Mouse (Mus musculus) gastrocnemius, postnatal 4 days (tissue): ENCODE measurements around the gene Vash1. TPM values are rescaled to one million over a fixed set of nuclear protein-coding genes. Genes with fewer than 3 reads are reported as not detected.

Experiments
- DNase-seq, 2 experiments: peaks; one replicate each; pipeline ENCODE4 v3.0.0; 2021 to 2022; ENCODE audit warnings: low spot score in 2 of 2, mixed read lengths in 2 of 2
- long read RNA-seq, 2 experiments: library from polyadenylated mRNA; stranded (forward); transcript quantifications; one replicate each; pipeline ENCODE4 v2.0.0; 2021
- total RNA-seq, 2 experiments: library from RNA; stranded (reverse); gene quantifications; 2 replicates each; pipeline ENCODE4 v1.2.3; 2021

Vash1 gene
- 10 to 100 TPM; 58.1 to 58.7 TPM for total RNA-seq
- long read RNA-seq, experiment 1, partial matches to known transcripts: 0 of 2 reads
- long read RNA-seq, experiment 1, other reads (novel, unspliced or antisense): 2 of 2 reads
- long read RNA-seq, experiment 2, partial matches to known transcripts: 0 of 4 reads
- long read RNA-seq, experiment 2, other reads (novel, unspliced or antisense): 3 of 4 reads

DNA sequence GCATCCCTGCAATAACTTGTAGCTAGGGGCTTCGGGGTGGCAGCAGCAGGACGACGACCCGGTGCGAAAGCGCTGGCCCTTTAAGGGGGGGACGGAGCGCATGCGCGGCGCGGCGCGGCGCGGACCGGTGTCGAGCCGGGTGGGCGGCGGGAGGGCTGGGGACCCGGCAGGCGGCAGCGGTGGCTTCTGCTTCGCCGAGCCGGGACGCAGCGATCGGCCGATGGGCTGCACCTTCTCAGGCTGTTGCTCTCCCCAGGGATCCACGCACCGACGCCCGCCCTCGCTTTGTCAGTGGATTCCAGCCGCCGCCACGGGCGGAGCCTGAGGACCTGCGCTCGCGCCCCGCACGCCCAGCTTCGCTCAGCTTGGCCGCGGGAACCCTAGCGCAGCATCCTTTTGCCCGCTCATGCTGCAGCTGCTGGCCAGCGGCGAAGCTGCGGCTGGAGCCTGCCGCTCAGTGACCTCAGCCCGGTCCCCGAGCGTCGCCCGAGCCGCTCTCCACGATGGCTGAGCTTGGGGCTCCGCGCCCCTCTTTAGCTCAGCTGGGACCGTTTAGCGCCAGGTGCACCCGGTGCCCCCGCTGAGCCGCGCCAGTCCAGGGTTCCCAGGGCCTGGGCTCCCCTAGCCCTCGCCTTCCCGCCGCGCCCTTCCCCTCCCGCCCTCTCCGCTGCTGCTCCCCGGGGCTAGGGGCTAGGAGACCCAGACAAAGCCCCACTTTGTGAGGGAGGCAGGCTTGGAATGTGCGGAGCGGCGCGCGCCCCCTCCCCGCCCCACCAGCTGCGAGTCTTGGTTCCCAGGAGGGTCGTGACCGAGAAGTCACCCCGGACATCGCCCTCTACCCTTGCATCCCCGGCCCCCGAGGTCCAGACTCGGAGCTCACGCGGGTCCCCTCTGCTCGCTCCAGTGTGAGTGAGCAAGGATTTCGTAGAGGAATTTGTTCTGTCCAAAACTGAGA is at the start of gene Vash1:
Gene Vash1 (plus strand): TSS at position 110 of the 955 bp plus-strand sequence.
- peak; percentile 62 to 74 for DNase-seq

DNA sequence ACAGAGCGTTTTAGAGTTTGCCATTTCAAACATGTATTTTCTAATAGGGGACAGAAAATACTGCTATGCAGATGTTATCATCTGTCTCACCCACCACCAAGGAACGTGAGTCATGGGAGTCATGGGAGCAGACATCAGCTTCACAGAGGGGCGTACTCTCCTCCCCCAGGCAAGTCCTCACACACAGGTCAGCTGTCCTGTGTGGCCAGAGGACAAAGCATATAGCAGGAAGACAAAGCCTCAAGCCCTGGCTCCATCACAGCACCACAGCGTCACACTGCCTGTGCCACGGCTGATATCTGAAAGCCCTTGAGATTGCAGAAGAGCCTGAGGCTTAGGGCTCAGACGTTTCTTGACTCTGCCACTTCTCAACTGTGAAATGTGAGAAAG is 49.7 kb upstream of the Vash1 start:
- no peak for DNase-seq

DNA sequence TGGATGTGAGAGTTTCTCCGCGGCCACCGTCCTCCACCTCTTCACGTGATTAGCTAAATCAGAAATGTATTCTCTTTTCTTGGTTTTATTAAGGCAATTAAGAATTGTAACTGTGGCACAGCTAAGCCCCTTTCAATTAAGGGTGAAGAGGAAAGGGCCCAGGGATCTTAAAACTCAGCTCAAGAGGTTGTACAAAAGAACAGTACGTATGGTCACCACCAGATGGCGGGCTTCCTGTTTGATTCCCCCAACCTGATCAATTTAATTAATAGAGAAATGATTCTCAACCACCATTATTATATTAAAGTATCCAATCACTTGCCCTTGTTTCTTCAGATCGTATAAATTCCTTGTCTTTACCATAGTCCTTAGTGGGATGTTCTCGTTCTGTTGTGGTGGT is 36.7 kb upstream of the Vash1 start:
- DNase-seq: no peak

DNA sequence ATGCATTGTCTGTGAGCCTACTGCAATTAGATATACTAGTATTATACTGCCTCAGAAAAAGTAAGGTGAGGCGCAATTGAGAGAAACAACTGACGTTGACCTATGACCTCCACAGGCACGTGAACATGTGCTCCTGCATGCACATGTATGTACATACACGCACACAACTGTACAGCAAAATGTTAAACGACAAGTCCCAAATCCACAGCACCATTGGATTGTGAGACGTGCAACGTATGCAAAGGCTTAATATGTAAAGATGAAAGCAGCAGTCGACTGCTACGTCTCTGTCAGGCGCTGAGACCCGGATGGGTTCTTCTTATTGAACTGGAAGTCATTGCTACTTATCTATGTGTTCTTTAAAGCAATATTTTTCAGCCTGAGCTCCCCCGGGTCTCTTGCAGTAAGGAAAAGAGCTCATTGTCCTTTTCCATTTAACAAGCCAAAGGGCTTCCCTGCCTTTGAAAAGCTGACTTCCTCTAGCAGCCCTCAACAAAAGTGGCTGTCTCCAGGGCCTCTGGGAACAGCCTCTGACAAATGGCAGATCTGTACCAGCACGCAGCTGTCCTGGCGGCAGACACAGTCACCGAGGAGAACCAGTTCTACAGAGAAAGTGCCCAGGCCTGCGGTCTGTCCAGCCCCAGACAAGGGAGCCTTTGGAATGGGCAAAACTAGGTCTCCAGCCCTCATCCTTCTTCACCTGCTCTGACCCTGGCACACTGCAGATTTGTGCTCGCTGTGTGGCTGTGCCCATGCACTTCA is 33.8 kb upstream of the Vash1 start:
- DNase-seq: no peak

DNA sequence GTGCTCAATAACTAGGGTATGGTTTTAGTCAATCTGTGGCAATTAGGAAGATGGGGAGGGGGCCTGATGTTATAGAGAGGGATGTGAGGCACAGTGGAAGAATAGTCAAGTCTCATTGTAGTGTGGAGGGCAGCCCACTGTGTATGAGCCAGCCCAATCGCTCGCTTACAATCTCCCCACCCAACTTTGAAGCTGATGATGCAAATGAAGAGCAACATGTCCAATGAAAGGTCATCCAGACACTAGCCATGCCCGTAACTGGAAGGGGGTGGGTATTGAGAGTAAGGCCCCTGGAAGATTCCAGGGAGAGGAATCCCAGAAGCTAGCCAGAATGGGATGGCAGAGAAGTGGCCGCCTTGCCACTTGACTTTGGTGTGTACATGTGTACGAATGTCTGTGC is 33.0 kb upstream of the Vash1 start:
- DNase-seq: no peak

DNA sequence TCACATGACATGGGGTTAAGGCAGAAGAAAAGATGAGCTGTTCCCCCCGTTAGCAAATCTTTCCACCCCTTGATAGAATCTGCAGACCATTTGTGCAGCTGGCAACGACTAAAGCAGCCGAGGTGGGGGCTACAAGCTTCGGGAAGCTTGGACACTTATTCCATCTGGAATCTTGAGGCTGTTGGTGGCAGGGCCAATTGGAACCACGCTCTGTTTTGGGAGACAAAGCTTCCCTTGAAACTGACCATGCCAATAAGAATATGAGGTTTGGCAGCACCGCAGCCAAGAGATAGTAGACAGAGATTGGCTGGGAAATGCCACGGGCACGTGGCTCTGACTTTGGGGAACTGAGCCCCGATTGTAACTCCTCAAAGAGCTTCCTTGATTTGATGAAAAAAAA is 31.7 kb upstream of the Vash1 start:
- peak in 1 of 2 experiments; percentile 46 for DNase-seq

DNA sequence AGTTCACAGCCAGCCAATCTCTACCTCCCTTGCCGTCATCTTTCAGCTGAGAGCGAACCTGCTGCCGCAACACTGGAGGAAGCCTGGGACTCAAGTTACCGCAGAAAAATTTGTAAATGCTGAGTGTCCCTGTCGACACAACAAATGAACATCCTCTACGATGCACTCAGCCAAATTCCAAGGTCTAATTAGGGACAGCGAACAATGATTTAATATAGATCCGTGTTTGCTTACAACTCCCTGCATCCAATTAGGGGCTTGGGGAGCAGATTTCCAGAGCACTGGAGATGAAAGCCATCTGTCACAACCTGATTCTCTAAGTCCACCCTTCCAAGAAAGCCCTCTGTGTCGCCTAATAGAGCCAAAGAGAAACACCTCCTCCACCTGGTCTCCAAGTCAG is 31.2 kb upstream of the Vash1 start:
- DNase-seq: no peak

DNA sequence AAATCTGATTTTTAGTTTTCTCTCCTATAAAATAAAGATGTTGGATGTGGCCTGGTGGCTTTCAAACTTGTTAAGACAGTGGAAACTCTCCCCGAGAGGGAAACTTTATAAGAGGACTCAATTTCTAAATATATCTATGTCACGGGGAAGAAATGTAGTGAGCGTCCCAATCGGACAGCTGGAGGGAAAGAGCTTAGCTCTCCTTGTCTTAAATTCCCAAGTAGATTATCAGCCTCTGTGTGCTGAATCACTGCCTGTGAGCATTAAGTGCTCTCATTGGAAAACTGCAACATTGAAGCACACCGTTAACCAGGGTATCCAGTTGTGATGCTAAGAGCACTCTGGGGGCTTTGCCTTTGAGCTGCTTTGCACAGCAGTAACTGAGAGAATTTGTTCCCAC is 30.8 kb upstream of the Vash1 start:
- DNase-seq: no peak

DNA sequence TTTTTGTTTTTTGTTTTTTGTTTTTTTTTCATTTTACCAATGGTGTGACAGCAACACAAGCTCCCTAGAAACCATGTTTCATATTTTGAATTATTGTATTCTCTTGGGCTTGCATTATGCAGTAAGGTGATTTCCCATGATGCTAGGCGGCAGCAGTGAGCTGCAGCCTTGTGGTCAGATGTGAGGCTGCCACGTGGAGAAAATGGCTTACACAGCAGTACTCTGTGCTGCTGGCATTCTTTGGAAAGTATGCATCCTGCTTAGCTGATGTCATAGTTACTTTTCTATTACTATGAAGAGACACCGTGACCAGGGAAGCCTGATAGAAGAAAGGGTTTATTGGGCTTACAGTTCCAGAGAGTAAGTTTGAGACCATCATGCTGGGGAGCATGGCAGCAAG is 30.0 kb upstream of the Vash1 start:
- DNase-seq: no peak

DNA sequence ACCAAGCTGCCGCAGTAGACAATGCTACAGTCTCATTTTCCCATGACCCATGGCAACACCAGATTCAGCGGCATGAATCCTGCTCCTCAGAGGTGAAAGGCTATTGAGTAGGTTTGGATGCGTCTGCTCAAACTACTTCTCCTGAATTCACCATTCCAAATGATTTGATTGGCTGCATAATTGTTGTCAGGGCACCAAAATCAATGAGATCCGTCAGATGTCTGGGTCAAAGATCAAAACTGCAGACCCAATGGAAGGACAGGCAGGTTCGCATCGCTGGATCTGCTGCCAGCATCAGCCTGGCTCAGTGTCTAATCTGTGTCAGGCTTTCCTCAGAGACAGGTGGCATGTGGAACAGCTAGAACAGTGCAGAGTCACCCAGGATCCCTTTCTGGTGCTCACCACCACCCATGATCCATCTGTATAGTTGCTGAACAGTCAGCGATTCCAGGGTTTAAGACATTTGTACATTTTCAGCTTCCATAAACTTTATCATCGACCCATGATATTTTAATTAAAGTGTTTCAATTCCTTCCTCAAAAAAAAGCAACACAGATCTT is 27.1 kb upstream of the Vash1 start:
- no peak for DNase-seq

DNA sequence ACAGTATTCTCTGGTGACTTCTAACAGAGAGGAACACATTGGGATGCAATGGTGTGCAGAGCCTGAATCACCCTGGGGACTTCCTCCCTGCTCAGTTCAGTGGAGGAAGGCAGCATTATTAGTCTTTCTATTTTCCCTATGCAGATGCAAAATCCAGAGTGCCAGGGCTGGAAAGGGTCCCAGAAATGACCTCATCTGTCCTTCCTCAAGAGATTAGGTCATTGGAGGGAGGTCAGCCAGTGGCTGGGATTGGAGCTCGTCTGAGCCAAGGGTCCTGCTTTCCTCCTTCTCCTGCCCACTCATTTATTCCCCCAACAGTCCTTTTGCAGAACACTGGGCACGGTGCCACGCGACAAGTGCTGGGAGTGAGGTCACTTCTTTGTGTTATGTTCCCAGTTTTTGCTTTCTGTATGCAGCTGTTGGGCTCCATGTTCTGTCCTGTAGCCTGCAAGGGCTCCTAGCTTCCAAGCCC is 25.9 kb upstream of the Vash1 start:
- peak; percentile 88 to 96 for DNase-seq

DNA sequence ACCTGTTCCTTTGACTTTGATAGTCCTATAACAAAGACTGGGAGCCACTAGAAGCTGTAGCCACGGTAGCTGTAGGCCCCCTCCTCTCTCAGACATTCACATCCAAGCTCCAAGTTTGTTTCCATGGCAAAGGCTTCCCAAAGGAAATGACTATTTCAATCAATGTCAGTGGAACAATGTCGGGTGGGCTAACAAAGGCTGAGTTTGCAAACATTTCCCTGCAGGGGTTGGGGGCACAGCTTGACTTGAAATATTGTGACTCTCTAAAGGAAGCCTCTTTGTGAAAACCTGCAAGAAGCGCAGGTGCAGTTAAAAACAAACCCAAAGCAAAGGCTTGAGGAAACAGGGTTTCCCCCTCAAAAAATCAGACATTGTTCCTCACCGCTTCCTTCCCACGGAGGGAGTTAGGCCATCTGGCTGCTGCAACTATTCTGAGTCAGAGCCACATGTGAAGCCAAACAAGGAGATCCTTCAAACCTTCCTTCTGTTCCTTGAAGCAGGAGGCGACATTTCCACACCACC is 19.0 kb upstream of the Vash1 start:
- DNase-seq: no peak

DNA sequence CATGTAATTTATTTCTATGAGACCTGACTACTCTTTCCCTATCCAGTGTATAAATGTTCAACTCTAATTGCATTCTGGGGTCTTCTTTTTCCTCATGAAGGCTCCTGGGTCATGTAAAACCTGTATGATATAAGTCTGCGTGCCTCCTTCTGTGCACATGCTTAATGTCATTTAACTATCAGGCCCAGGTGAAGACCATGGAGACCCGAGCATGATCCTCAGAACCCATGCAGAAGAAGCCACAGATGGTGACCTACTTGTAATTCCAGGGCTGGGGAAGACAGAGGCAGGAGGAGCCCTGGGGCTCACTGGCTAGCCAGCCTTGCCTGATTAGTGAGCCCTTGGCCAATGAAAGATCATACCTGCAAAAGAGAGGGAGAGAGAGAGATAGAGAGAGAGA is 18.0 kb upstream of the Vash1 start:
- no peak for DNase-seq

DNA sequence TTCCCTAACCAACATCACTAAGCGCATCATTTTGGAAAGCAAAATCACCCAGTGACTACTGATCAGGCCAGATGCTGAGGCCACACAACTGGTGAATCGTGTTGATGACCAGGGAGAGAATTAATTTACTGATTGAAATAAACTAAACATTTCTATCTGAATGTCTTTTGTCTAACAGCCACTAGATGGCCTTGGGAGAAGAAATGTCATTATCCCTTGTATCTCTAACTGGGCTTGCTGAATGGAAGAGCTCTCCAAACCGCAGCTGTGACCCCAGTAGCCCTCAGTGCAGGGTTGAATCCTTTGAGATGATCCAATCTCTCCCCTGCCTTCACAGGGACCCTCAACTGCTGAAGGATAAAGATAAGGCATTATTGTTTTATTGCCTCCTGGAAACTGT is 12.8 kb upstream of the Vash1 start:
- no peak for DNase-seq

DNA sequence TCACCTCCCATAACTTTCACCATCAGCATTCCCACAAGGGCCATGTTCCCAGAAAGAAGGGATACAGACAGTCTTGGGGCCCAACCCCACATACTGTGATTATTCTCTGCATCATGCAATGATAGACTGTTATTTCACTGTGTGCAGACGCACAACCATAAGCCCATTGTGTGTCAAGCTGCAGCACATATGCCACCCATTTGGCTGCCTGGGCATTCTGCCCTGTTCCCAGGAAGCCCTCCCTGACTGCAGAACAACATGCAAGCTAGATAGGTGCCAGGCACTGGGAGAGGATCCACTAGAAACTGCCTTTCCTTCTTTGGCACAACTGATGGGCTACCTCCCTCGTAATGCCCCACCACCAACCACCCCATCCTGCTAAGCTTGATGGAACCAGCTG is 10.1 kb upstream of the Vash1 start:
- DNase-seq: no peak

DNA sequence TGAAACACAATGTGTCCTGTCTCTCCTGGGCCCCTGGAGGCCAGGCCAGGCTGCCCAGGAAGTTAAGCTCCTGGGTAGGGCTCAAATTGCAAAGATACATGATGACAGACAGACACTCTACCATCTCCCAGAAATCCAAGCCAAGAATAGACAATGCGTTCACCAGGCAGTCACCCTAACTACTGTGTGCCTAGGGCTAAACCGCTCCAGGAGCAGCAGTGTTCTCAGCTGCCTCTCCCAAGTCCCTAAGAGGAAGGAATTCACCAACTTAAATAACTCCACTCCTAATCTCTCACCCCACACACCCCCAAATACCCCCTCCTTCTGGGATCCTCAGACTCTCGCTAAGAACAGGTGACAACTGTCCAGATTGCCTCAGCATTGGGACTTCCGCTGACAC is 6.4 kb upstream of the Vash1 start:
- DNase-seq: no peak

DNA sequence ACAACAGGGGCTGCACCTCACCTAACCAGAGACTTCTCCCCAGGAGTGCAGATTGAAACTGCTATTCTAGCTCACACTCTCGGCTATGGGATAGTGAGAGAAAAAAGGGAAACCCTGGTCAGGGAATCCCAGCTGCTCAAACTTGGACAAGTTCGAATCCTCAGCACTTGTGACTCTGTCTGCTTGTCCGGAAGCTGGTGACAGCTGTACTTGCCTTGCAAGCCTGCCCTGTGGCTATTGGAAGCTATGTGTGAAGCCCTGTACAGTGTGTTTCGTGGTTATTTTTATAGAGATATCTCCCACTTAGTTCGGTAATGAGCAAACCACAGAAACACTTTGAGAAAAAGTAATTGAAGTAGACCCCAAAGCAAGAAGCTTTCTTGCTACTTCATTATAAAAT is 6.0 kb upstream of the Vash1 start:
- DNase-seq: no peak

DNA sequence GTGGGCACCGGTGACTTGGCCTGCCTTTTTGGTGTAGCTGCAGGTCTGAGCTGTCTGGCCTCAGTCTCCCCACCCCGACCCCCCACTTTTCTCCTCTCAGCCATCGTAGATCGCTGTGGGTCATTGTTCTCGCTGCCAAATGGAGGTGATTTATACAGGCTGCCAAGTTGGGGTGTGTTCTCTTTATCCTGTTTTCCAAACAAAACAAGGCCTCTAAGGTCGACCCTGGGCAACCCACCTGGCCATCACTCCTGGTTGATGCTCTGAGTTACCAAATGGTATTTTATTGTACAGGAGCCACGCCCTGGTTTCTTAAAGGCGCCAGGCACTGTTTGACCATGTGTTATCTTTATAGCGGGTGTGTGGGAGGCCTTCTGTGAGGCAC is 1.0 kb downstream of the Vash1 start:
- DNase-seq: no peak

DNA sequence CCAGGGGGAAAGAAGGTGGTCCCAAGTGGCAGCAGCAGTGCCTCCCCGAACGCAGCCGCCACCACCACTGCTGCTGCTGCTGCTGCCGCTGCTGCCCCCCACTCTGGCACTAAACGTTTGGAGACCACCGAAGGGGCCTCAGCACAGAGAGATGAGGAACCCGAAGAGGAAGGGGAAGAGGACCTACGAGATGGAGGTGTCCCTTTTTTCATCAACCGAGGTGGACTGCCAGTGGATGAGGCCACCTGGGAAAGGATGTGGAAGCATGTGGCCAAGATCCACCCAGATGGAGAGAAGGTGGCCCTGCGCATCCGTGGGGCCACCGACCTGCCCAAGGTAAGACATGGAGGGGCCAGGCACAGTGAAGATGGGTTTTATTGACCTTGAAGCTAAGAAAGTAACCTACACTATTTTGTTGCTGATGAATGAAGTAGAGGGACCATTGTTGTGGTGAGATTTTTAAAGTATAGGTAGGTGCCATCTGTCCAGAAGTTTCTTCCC is 1.5 kb downstream of the Vash1 start:
- DNase-seq: no peak

DNA sequence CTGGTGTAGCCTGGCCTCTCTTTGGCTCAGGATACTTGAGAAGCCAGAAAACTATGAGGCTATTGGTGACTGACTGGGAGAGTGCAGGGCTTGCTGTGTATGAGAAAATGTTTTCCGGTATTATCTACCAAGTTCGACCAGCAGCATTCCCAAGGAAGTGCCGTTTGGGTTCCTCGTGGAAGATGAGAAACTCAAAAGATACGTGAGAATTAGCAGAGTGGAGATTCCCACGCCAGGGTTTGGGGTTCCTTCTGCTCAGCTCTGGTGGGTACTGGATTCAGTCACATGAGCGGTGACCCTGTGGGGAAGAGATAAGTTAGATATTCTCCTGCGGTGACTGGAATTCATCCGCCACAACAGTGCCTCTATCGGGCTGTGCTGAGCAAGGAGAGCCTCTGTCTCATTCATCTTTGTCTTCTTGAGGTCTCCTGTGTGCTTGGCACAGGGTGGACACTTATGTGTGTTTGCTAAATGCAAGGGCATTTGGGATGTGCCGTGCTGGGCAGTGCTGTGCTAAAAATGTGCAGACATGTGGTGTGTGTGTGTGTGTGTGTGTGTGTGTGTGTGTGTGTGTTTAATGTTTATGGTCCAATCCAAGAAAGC is 2.2 kb downstream of the Vash1 start:
- DNase-seq: no peak

DNA sequence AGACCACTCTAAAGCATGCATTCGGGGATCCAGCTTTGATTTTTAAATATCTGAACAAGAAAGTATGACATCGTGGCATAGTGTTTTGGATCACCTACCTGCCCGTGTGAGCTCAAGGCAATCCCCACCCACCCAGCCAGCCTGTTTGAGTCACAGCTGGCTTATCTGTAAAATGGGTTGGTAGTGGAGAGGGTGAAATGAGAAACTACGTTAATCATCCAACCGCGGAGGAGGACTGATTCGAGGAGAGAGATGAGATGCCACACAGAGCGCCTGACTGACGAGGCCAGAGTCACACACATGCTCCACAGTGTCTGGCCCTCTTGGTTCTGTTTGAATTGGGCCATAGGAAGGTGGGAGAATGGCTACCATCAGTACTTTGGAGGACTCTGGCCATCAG is 3.1 kb downstream of the Vash1 start:
- no peak for DNase-seq
